Comparison of ENCODE assay signal across 9 mouse cellular contexts in the genomic region with DNA sequence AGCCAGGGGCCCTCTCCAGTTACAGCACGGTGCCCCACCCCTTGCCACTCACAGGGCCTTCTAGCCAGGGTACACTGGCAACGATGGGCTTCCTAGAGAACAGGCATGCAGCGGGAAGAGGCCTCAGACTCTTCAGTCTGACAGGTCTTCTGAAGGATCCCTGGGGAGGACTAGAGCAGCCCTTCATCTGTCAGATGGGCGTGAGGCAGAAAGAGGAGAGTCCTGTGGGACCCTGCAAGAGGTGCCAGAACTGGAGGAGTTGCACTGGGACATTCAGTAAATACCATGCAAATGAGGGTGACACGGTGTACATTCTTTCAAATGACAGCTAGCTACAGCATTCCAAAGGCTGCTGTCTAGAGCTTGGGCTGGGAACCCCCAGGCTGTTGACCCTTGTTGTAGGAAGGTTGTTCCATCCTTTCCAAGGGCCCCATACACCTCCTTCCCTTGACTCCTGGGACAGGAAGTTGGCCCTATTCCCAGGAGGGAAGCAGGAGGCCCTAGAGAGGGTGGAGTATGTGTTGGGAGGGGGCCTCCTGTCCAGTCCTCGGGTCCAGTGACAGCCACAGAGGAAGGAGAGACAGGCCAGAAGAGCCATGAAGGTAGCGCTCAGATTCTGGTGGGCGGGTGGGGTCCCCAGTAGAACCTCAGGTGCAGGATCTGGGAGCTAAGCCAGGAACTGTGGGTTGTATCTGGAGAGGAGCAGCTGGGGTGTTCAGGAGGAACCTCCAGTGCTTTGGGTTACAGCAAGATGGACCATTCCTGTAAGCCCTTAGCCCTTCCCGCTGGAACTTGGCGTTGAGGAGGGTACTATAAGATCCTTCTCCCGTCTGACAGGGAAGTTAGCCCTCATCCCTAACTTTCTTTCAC. TPM values are rescaled to one million over a fixed set of nuclear protein-coding genes. Genes with fewer than 3 reads are reported as not detected.
DNase-seq lines count a peak whose midpoint lies in the region; ATAC-seq and TF ChIP-seq lines count a peak whose summit lies in the region.
"Had no signal": no experiment of that assay in that cellular context is flagged by ENCODE, and none has a peak within 500 bp of the region (broad histone marks: within the 10 kb centered on the region; RNA-seq: fewer than 3 reads in every experiment).

No protein-coding gene starts in this region.

- H3K36me3 ChIP-seq in embryonic facial prominence, embryonic 11.5 days (replicated peaks; ENCODE audit: control insufficient read depth, insufficient read depth, low read depth, low read length) = no peaks in the 10 kb centered on the region
- H3K36me3 ChIP-seq in midbrain, embryonic 14.5 days (ENCODE audit: control insufficient read depth, insufficient read depth, low read length) = peaks cover 15% of the 10 kb centered on the region

- no peak for ATAC-seq in embryonic facial prominence, embryonic 11.5 days (replicated peaks; ENCODE audit: insufficient number of reproducible peaks, low FRiP score, low TSS enrichment, low read depth)
- no peak for ATAC-seq in midbrain, embryonic 14.5 days (ENCODE audit: low FRiP score, low TSS enrichment)
- ATAC-seq in granulocyte monocyte progenitor cell, adult 5-6 weeks (replicated peaks; ENCODE audit: poor library complexity, severe bottlenecking) = no peak
- ATAC-seq in frontal cortex, adult (ENCODE audit: low TSS enrichment) = no peak

- DNase-seq in gastrocnemius, adult 2 months = peak; percentile 73
- no peak for DNase-seq in gastrocnemius, postnatal 14 days
- peak; percentile 14 for DNase-seq in embryonic facial prominence, embryonic 11.5 days (ENCODE audit: low spot score)
- DNase-seq in heart, postnatal 14 days = peak; percentile 79 to 81
- peak; percentile 63 to 75 for DNase-seq in kidney, postnatal 4 days
- DNase-seq in midbrain, embryonic 14.5 days = no peak

- no peak for TF ChIP-seq CTCF in gastrocnemius, adult 2 months (IDR thresholded peaks at IDR 0.05)

- peak overlapping the region; percentile 87 for H3K4me3 ChIP-seq in gastrocnemius, adult 2 months
- peak overlapping the region; percentile 29; the same call in 1 of the 2 replicates for H3K4me3 ChIP-seq in embryonic facial prominence, embryonic 11.5 days (ENCODE audit: low read depth, low read length)
- no peak overlapping the region for H3K4me3 ChIP-seq in midbrain, embryonic 14.5 days (replicated peaks; ENCODE audit: low read depth, low read length)

- H3K9ac ChIP-seq in embryonic facial prominence, embryonic 11.5 days (replicated peaks; ENCODE audit: low read length) = peak overlapping the region; percentile 63; the same call in 1 of the 2 replicates
- no peak overlapping the region for H3K9ac ChIP-seq in midbrain, embryonic 14.5 days (replicated peaks; ENCODE audit: low read length)

- peak overlapping the region; percentile 96 for H3K27ac ChIP-seq in gastrocnemius, adult 2 months
- peak overlapping the region; percentile 92 for H3K27ac ChIP-seq in embryonic facial prominence, embryonic 11.5 days (replicated peaks; ENCODE audit: low read depth, low read length)
- 0 out of 2 replicates have a peak overlapping the region, but pooled peaks have one; percentile 26 for H3K27ac ChIP-seq in midbrain, embryonic 14.5 days (replicated peaks; ENCODE audit: low read depth, low read length)

- no peaks in the 10 kb centered on the region; the same call in 1 of the 2 replicates for H3K27me3 ChIP-seq in embryonic facial prominence, embryonic 11.5 days (ENCODE audit: control insufficient read depth, insufficient read depth, low read length)
- H3K27me3 ChIP-seq in midbrain, embryonic 14.5 days (ENCODE audit: control insufficient read depth, insufficient read depth, low read length) = peaks cover 36% of the 10 kb centered on the region

- intact Hi-C loops in gastrocnemius, adult 2 months (cut with DNase I) = loop anchor here (1.0 kb wide), 1 partner anchor 34 kb away; the partner anchor contains the start of gene Spryd3
- intact Hi-C loops in gastrocnemius, postnatal 14 days (cut with DNase I; ENCODE audit: low total_unique reads) = no loop called here
- intact Hi-C loops in heart, postnatal 14 days (cut with DNase I) = no loop called here

- peak overlapping the region; percentile 80 for H3K4me2 ChIP-seq in embryonic facial prominence, embryonic 11.5 days (ENCODE audit: low read depth, low read length)
- 0 out of 2 replicates have a peak overlapping the region, but pooled peaks have one; percentile 79 for H3K4me2 ChIP-seq in midbrain, embryonic 14.5 days (ENCODE audit: low read length)

- no peaks in the 10 kb centered on the region for H3K9me3 ChIP-seq in embryonic facial prominence, embryonic 11.5 days (replicated peaks; ENCODE audit: control insufficient read depth, low read length)
- H3K9me3 ChIP-seq in midbrain, embryonic 14.5 days (ENCODE audit: control insufficient read depth, low read length) = no peaks in the 10 kb centered on the region

- H3K4me1 ChIP-seq in embryonic facial prominence, embryonic 11.5 days (ENCODE audit: control insufficient read depth, insufficient read depth, low read length) = peaks cover 38% of the 10 kb centered on the region
- peaks cover 17% of the 10 kb centered on the region for H3K4me1 ChIP-seq in midbrain, embryonic 14.5 days (ENCODE audit: control insufficient read depth, insufficient read depth, low read length)

- 33% methylated on average over 11 of the region's 11 CpGs for WGBS in embryonic facial prominence, embryonic 11.5 days
- 31% methylated on average over 11 of the region's 11 CpGs for WGBS in midbrain, embryonic 14.5 days

RNA-seq across cellular contexts. Expression of gene Tns2, which starts 1.7 kb away (rescaled TPM):
- total RNA-seq in gastrocnemius, adult 2 months (2021) = 10 to 100 TPM; 39.1 to 44.1 TPM
- 10 to 100 TPM; 29.8 to 45.6 TPM for total RNA-seq in gastrocnemius, postnatal 14 days (2021)
- polyA plus RNA-seq in embryonic facial prominence, embryonic 11.5 days (2014; fragmentation: Nextera tagmentation; extraction: Ambion mirVana) = 14.0 and 14.4 TPM in 2 replicates
- total RNA-seq in heart, postnatal 14 days (2021) = 100 to 1,000 TPM; 119 to 121 TPM
- 3.6 and 8.9 TPM in 2 replicates for polyA plus RNA-seq in midbrain, embryonic 14.5 days (2014; fragmentation: Nextera tagmentation; extraction: Ambion mirVana)
- 0.17 TPM in 1 of 2 replicates, not detected in the other for total RNA-seq in granulocyte monocyte progenitor cell, adult 5-6 weeks (2014; fragmentation: Nextera tagmentation)
- not detected in 2 replicates for total RNA-seq in granulocyte monocyte progenitor cell, adult 5-6 weeks (2017)

RNA-seq across cellular contexts. Expression of gene Eif4b, which starts 28.3 kb away (rescaled TPM):
- 100 to 1,000 TPM; 187 to 246 TPM for total RNA-seq in gastrocnemius, adult 2 months (2021)
- total RNA-seq in gastrocnemius, postnatal 14 days (2021) = 100 to 1,000 TPM; 130 to 139 TPM
- 121 and 130 TPM in 2 replicates for polyA plus RNA-seq in embryonic facial prominence, embryonic 11.5 days (2014; fragmentation: Nextera tagmentation; extraction: Ambion mirVana)
- 100 to 1,000 TPM; 130 to 147 TPM for total RNA-seq in heart, postnatal 14 days (2021)
- 76.7 and 98.8 TPM in 2 replicates for polyA plus RNA-seq in midbrain, embryonic 14.5 days (2014; fragmentation: Nextera tagmentation; extraction: Ambion mirVana)
- 244 and 264 TPM in 2 replicates for total RNA-seq in granulocyte monocyte progenitor cell, adult 5-6 weeks (2014; fragmentation: Nextera tagmentation)
- total RNA-seq in granulocyte monocyte progenitor cell, adult 5-6 weeks (2017) = 450 TPM in 2 replicates

RNA-seq across cellular contexts. Expression of gene Spryd3, which starts 34.1 kb away (rescaled TPM):
- total RNA-seq in gastrocnemius, adult 2 months (2021) = 1 to 10 TPM; 4.4 to 5.8 TPM
- total RNA-seq in gastrocnemius, postnatal 14 days (2021) = 10 to 100 TPM; 10.0 to 12.0 TPM
- 8.2 and 9.3 TPM in 2 replicates for polyA plus RNA-seq in embryonic facial prominence, embryonic 11.5 days (2014; fragmentation: Nextera tagmentation; extraction: Ambion mirVana)
- total RNA-seq in heart, postnatal 14 days (2021) = 10 to 100 TPM; 14.0 to 17.5 TPM
- 40.2 and 52.5 TPM in 2 replicates for polyA plus RNA-seq in midbrain, embryonic 14.5 days (2014; fragmentation: Nextera tagmentation; extraction: Ambion mirVana)
- total RNA-seq in granulocyte monocyte progenitor cell, adult 5-6 weeks (2014; fragmentation: Nextera tagmentation) = 10.9 and 12.6 TPM in 2 replicates
- 13.2 and 24.2 TPM in 2 replicates for total RNA-seq in granulocyte monocyte progenitor cell, adult 5-6 weeks (2017)

RNA-seq across cellular contexts. Expression of gene Igfbp6, which starts 42.3 kb away (rescaled TPM):
- total RNA-seq in gastrocnemius, adult 2 months (2021) = 10 to 100 TPM; 34.3 to 87.7 TPM
- total RNA-seq in gastrocnemius, postnatal 14 days (2021) = 10 to 100 TPM; 65.6 to 80.6 TPM
- polyA plus RNA-seq in embryonic facial prominence, embryonic 11.5 days (2014; fragmentation: Nextera tagmentation; extraction: Ambion mirVana) = 0.70 TPM in 1 of 2 replicates, not detected in the other
- total RNA-seq in heart, postnatal 14 days (2021) = 10 to 100 TPM; 42.0 to 51.8 TPM
- 1.3 and 1.6 TPM in 2 replicates for polyA plus RNA-seq in midbrain, embryonic 14.5 days (2014; fragmentation: Nextera tagmentation; extraction: Ambion mirVana)
- total RNA-seq in granulocyte monocyte progenitor cell, adult 5-6 weeks (2014; fragmentation: Nextera tagmentation) = not detected in 2 replicates
- not detected in 2 replicates for total RNA-seq in granulocyte monocyte progenitor cell, adult 5-6 weeks (2017)

RNA-seq across cellular contexts. Expression of gene Soat2, which starts 48.4 kb away (rescaled TPM):
- total RNA-seq in gastrocnemius, adult 2 months (2021) = under 1 TPM in 1 of 2 experiments, not detected in 1; 0.14 TPM
- total RNA-seq in gastrocnemius, postnatal 14 days (2021) = under 1 TPM in 1 of 2 experiments, not detected in 1; 0.13 TPM
- 0.10 TPM in 1 of 2 replicates, not detected in the other for polyA plus RNA-seq in embryonic facial prominence, embryonic 11.5 days (2014; fragmentation: Nextera tagmentation; extraction: Ambion mirVana)
- total RNA-seq in heart, postnatal 14 days (2021) = under 1 TPM in 1 of 2 experiments, not detected in 1; 0.17 TPM
- not detected in 2 replicates for polyA plus RNA-seq in midbrain, embryonic 14.5 days (2014; fragmentation: Nextera tagmentation; extraction: Ambion mirVana)
- total RNA-seq in granulocyte monocyte progenitor cell, adult 5-6 weeks (2014; fragmentation: Nextera tagmentation) = 0.85 and 0.97 TPM in 2 replicates
- total RNA-seq in granulocyte monocyte progenitor cell, adult 5-6 weeks (2017) = 0.15 and 0.56 TPM in 2 replicates
- total RNA-seq: layer of hippocampus, postnatal 10 days had no signal

Comparison
In these comparisons a context has a peak if more than half of its experiments do, and no peak if none do; other contexts are left out.
1. DNase-seq: peak in gastrocnemius, adult 2 months (single experiment), embryonic facial prominence, embryonic 11.5 days (single experiment), heart, postnatal 14 days (2 of 2) and kidney, postnatal 4 days (2 of 2); none in gastrocnemius, postnatal 14 days (single experiment) and midbrain, embryonic 14.5 days (single experiment).
2. H3K27ac ChIP-seq: peak in every context shown above with its lines; median percentile 96 in gastrocnemius, adult 2 months; 92 in embryonic facial prominence, embryonic 11.5 days; 26 in midbrain, embryonic 14.5 days.
3. RNA of gene Tns2, which starts 1.7 kb away (total RNA-seq): 119 to 121 TPM in heart, postnatal 14 days, 29.8 to 45.6 TPM in gastrocnemius, postnatal 14 days and 39.1 to 44.1 TPM in gastrocnemius, adult 2 months; 0.17 TPM in granulocyte monocyte progenitor cell, adult 5-6 weeks; every median in the first group is over 10 times any median in the second.